Mouse (Mus musculus) ovary, postnatal 10 days (tissue): ENCODE measurements at regions not wholly inside any gene's neighbourhood (a gene's known extent, or its start where the extent isn't known, plus 50 kb on each side); places are given as distances from the start of the nearest gene placed in this dataset.

Source experiments
- DNase-seq: peaks from one replicate; pipeline ENCODE4 v3.0.0; 2022; ENCODE audit warnings: low spot score

GRCm38 (mm10) chr4:48889074-48889592 is 169.9 kb upstream of the Plppr1 start:
- DNase-seq, result no peak

- no peak for DNase-seq
These were observed 154.5 kb upstream of the Plppr1 start for GRCm38 (mm10) chr4:48904551-48904950.

GRCm38 (mm10) chr4:48905196-48905867 is 153.7 kb upstream of the Plppr1 start:
- no peak for DNase-seq

- no peak for DNase-seq
These were observed 149.9 kb upstream of the Plppr1 start for GRCm38 (mm10) chr4:48909161-48909560.

GRCm38 (mm10) chr4:48913301-48913700 is 145.8 kb upstream of the Plppr1 start:
- no peak for DNase-seq

GRCm38 (mm10) chr4:48924576-48925459 is 134.3 kb upstream of the Plppr1 start:
- DNase-seq, result no peak

- DNase-seq, result no peak
These were observed 120.7 kb upstream of the Plppr1 start for GRCm38 (mm10) chr4:48938420-48938819.

- DNase-seq, result no peak
These were observed 120.2 kb upstream of the Plppr1 start for GRCm38 (mm10) chr4:48938892-48939291.

- DNase-seq, result no peak
These were observed 113.7 kb upstream of the Plppr1 start for GRCm38 (mm10) chr4:48945266-48945818.

- DNase-seq, result no peak
These were observed 106.1 kb upstream of the Plppr1 start for GRCm38 (mm10) chr4:48952965-48953364.

GRCm38 (mm10) chr4:48975810-48976209 is 83.3 kb upstream of the Plppr1 start:
- no peak for DNase-seq

- no peak for DNase-seq
These were observed 67.1 kb upstream of the Plppr1 start for GRCm38 (mm10) chr4:48992021-48992420.
